Mouse (Mus musculus) frontal cortex, adult 2 months (tissue): ENCODE data around the gene Ptch2. TPM values are rescaled to one million over a fixed set of nuclear protein-coding genes. Genes with fewer than 3 reads are reported as not detected.

Experiments used
- DNase-seq, 2 experiments: peaks; one replicate each; pipeline ENCODE4 v3.0.0; 2022; ENCODE audit warnings: low spot score in 1 of 2; ENCODE audit errors: extremely low spot score in 1 of 2
- polyA plus RNA-seq: library from polyadenylated mRNA; depleted of rRNA; stranded (reverse); fragments of >200 nt; gene quantifications from 2 replicates; pipeline ENCODE4 v1.2.3, GENCODE M21; 2012

The Ptch2 gene
- polyA plus RNA-seq, 1 experiment = 2.7 TPM

- DNase-seq = no peak
Observed at GRCm38 (mm10) chr4:117126675-117127290, 30.9 kb downstream of the Ptch2 start, which contains the start of gene Tctex1d4. Gene Tctex1d4, plus strand, starts transcription at chr4:117126794.

GRCm38 (mm10) chr4:117127991-117128686, 32.3 kb downstream of the Ptch2 start:
- no peak for DNase-seq

GRCm38 (mm10) chr4:117130790-117131189, 34.9 kb downstream of the Ptch2 start:
- no peak for DNase-seq

- no peak for DNase-seq
Observed at GRCm38 (mm10) chr4:117131198-117131597, 35.3 kb downstream of the Ptch2 start.

GRCm38 (mm10) chr4:117131890-117132793, 36.3 kb downstream of the Ptch2 start:
- DNase-seq = no peak

- no peak for DNase-seq
Observed at GRCm38 (mm10) chr4:117132794-117133143, 36.9 kb downstream of the Ptch2 start.

- DNase-seq = no peak
Observed at GRCm38 (mm10) chr4:117133366-117133796, 37.5 kb downstream of the Ptch2 start.

- peak; percentile 95 to 99 for DNase-seq
Observed at GRCm38 (mm10) chr4:117133817-117134600, 38.1 kb downstream of the Ptch2 start, which contains the start of gene Plk3. Gene Plk3, minus strand, starts transcription at chr4:117133963.

- no peak for DNase-seq
Observed at GRCm38 (mm10) chr4:117134601-117134995, 38.7 kb downstream of the Ptch2 start.

GRCm38 (mm10) chr4:117136034-117136433, 40.2 kb downstream of the Ptch2 start:
- DNase-seq = no peak

GRCm38 (mm10) chr4:117138295-117139216, 42.7 kb downstream of the Ptch2 start:
- no peak for DNase-seq

- DNase-seq = peak in 1 of 2 experiments; percentile 61
Observed at GRCm38 (mm10) chr4:117139217-117139612, 43.3 kb downstream of the Ptch2 start.

- no peak for DNase-seq
Observed at GRCm38 (mm10) chr4:117140613-117141012, 44.7 kb downstream of the Ptch2 start.

- no peak for DNase-seq
Observed at GRCm38 (mm10) chr4:117143023-117143422, 47.1 kb downstream of the Ptch2 start.

GRCm38 (mm10) chr4:117145248-117145647, 49.4 kb downstream of the Ptch2 start:
- DNase-seq = no peak

GRCm38 (mm10) chr4:117146176-117146575, 50.3 kb downstream of the Ptch2 start:
- peak in 1 of 2 experiments; percentile 89 for DNase-seq

GRCm38 (mm10) chr4:117148047-117148713, 52.3 kb downstream of the Ptch2 start:
- DNase-seq = no peak

GRCm38 (mm10) chr4:117148815-117149214, 52.9 kb downstream of the Ptch2 start:
- no peak for DNase-seq
